Mouse (Mus musculus) kidney, postnatal 0 days (tissue): ENCODE results near the gene Ddah1. TPM values are rescaled to one million over a fixed set of nuclear protein-coding genes. Genes with fewer than 3 reads are reported as not detected.

Experiments used
- ATAC-seq: fragments of 200-750 bp; cut with Nextera tagmentation; replicated peaks from 2 replicates; pipeline ENCODE4 v1.8.0; 2017; ENCODE audit warnings: low read depth, moderate number of reproducible peaks, moderate TSS enrichment, moderate library complexity; ENCODE audit not compliant: low FRiP score
- DNase-seq: peaks from one replicate; pipeline ENCODE4 v3.0.0-alpha.2; 2016; ENCODE audit warnings: low spot score
- H3K27ac ChIP-seq: fragments of 300-500 bp; sonication (generic); 2 replicates; pipeline ENCODE4 v1.5.1; 2014; ENCODE audit warnings: mild to moderate bottlenecking
- H3K27me3 ChIP-seq: fragments of 300-500 bp; sonication (generic); 2 replicates; pipeline ENCODE4 v1.6.1; 2014; ENCODE audit warnings: low read length, mixed read lengths; ENCODE audit not compliant: insufficient read depth
- H3K36me3 ChIP-seq: fragments of 300-500 bp; sonication (generic); 2 replicates; pipeline ENCODE4 v1.6.1; 2014; ENCODE audit warnings: low read length, mixed read lengths; ENCODE audit not compliant: insufficient read depth
- H3K4me1 ChIP-seq: fragments of 300-500 bp; sonication (generic); replicated peaks from 2 replicates; pipeline ENCODE4 v1.6.1; 2014; ENCODE audit warnings: antibody characterized with exemption, low read length, mixed read lengths; ENCODE audit not compliant: insufficient read depth
- H3K4me2 ChIP-seq: fragments of 300-500 bp; sonication (generic); 2 replicates; pipeline ENCODE4 v1.6.1; 2014; ENCODE audit warnings: mild to moderate bottlenecking, low read length, moderate library complexity, mixed read lengths
- H3K4me3 ChIP-seq: fragments of 300-500 bp; sonication (generic); replicated peaks from 2 replicates; pipeline ENCODE4 v1.5.1; 2014; ENCODE audit warnings: low read depth, low read length
- H3K9ac ChIP-seq: fragments of 300-500 bp; sonication (generic); 2 replicates; pipeline ENCODE4 v1.6.1; 2014; ENCODE audit warnings: low read depth, low read length
- H3K9me3 ChIP-seq: fragments of 300-500 bp; sonication (generic); replicated peaks from 2 replicates; pipeline ENCODE4 v1.6.1; 2016; ENCODE audit warnings: low read length, inconsistent platforms, mixed read lengths
- CTCF ChIP-seq: IDR thresholded peaks from 2 replicates; pipeline ENCODE4 v1.5.1; 2016; ENCODE audit warnings: antibody characterized with exemption, low read depth, mild to moderate bottlenecking, moderate library complexity
- WGBS: fragments of 180-500 bp; shearing (Covaris S2); extraction: QIAGEN DNeasy Blood & Tissue Kit; methylation state at CpG from one replicate; pipeline ENCODE4 v1.1.7; 2014; 5-methylcytosine and 5-hydroxymethylcytosine counted together
- polyA plus RNA-seq: library from polyadenylated mRNA; unstranded; fragments of >200 nt; fragmentation: Nextera tagmentation; extraction: Ambion mirVana; gene quantifications from 2 replicates; pipeline ENCODE4 v1.2.1, GENCODE M21; 2015

Gene Ddah1
- polyA plus RNA-seq, 1 experiment from 2014 or later: 108 TPM

GRCm38 (mm10) chr3:145922019-145922854, 163.8 kb downstream of the Ddah1 start, which contains the start of gene Bcl10:
TSS of gene Bcl10 (plus strand) at chr3:145922804.
- no peak within 1 kb of the TSS for H3K9ac ChIP-seq
- ATAC-seq: no peak
- WGBS: 35% methylated on average over 11 of the region's 11 CpGs
- no peak for TF ChIP-seq CTCF
- no peak for DNase-seq
- H3K4me3 ChIP-seq: peak within 1 kb of the TSS; percentile 91; the same call in 1 of the 2 replicates
- peak within 1 kb of the TSS; percentile 46 for H3K4me2 ChIP-seq
- peak within 1 kb of the TSS; percentile 74; the same call in 1 of the 2 replicates for H3K27ac ChIP-seq
- H3K36me3 ChIP-seq: no peaks in the 10 kb centered on the region
- H3K9me3 ChIP-seq: no peaks in the 10 kb centered on the region
- peaks cover 10% of the 10 kb centered on the region; the same call in 1 of the 2 replicates for H3K4me1 ChIP-seq
- no peaks in the 10 kb centered on the region for H3K27me3 ChIP-seq

- no peak for ATAC-seq
- no peak overlapping the region for H3K27ac ChIP-seq
Observed at GRCm38 (mm10) chr3:145922971-145923370, 164.5 kb downstream of the Ddah1 start.

GRCm38 (mm10) chr3:145923874-145924577, 165.6 kb downstream of the Ddah1 start:
- peak; percentile 100 for ATAC-seq
- peaks cover 10% of the 10 kb centered on the region; the same call in 1 of the 2 replicates for H3K4me1 ChIP-seq
- H3K4me2 ChIP-seq: peak overlapping the region; percentile 59
- peaks cover 8% of the 10 kb centered on the region; the same call in 1 of the 2 replicates for H3K36me3 ChIP-seq
- H3K9me3 ChIP-seq: no peaks in the 10 kb centered on the region
- peak; percentile 100 for DNase-seq
- peak overlapping the region; percentile 91 for H3K4me3 ChIP-seq
- peak overlapping the region; percentile 94 for H3K9ac ChIP-seq
- no peaks in the 10 kb centered on the region for H3K27me3 ChIP-seq
- TF ChIP-seq CTCF: 0 out of 2 replicates have a peak, but pooled peaks have one; percentile 15
- H3K27ac ChIP-seq: peak overlapping the region; percentile 98
- 1% methylated on average over 58 of the region's 58 CpGs for WGBS

More at GRCm38 (mm10) chr3:145922971-145923370, 164.5 kb downstream of the Ddah1 start:
- no peaks in the 10 kb centered on the region for H3K27me3 ChIP-seq
- H3K9ac ChIP-seq: no peak overlapping the region
- 68% methylated on average over 3 of the region's 3 CpGs for WGBS
- peaks cover 5% of the 10 kb centered on the region; the same call in 1 of the 2 replicates for H3K36me3 ChIP-seq
- no peak for TF ChIP-seq CTCF
- H3K4me1 ChIP-seq: peaks cover 10% of the 10 kb centered on the region; the same call in 1 of the 2 replicates
- H3K9me3 ChIP-seq: no peaks in the 10 kb centered on the region
- no peak overlapping the region for H3K4me3 ChIP-seq
- no peak for DNase-seq
- no peak overlapping the region for H3K4me2 ChIP-seq

GRCm38 (mm10) chr3:145924649-145925337, 166.3 kb downstream of the Ddah1 start:
- H3K4me2 ChIP-seq: peak overlapping the region; percentile 59
- peaks cover 8% of the 10 kb centered on the region; the same call in 1 of the 2 replicates for H3K36me3 ChIP-seq
- peaks cover 10% of the 10 kb centered on the region; the same call in 1 of the 2 replicates for H3K4me1 ChIP-seq
- peak overlapping the region; percentile 91 for H3K4me3 ChIP-seq
- TF ChIP-seq CTCF: no peak
- peak overlapping the region; percentile 94 for H3K9ac ChIP-seq
- no peaks in the 10 kb centered on the region for H3K9me3 ChIP-seq
- H3K27ac ChIP-seq: peak overlapping the region; percentile 98
- ATAC-seq: peak; percentile 5; the same call in 1 of the 2 replicates
- peak; percentile 73 for DNase-seq
- WGBS: 3% methylated on average over 39 of the region's 39 CpGs
- H3K27me3 ChIP-seq: no peaks in the 10 kb centered on the region

GRCm38 (mm10) chr3:145925506-145925905, 167.0 kb downstream of the Ddah1 start:
- 57% methylated on average over 5 of the region's 5 CpGs for WGBS
- H3K9me3 ChIP-seq: no peaks in the 10 kb centered on the region
- no peaks in the 10 kb centered on the region for H3K27me3 ChIP-seq
- H3K4me2 ChIP-seq: peak overlapping the region; percentile 59
- H3K4me1 ChIP-seq: peaks cover 10% of the 10 kb centered on the region; the same call in 1 of the 2 replicates
- H3K36me3 ChIP-seq: peaks cover 8% of the 10 kb centered on the region; the same call in 1 of the 2 replicates
- no peak for ATAC-seq
- H3K27ac ChIP-seq: no peak overlapping the region
- no peak for TF ChIP-seq CTCF
- H3K4me3 ChIP-seq: peak overlapping the region; percentile 91
- DNase-seq: no peak
- no peak overlapping the region for H3K9ac ChIP-seq
